Mouse (Mus musculus): ENCODE measurements around the gene Nt5dc2. TPM values are rescaled to one million over a fixed set of nuclear protein-coding genes. Genes with fewer than 3 reads are reported as not detected.
A peak's percentile ranks its signal among the peaks of the same experiment; 100 is the strongest.

Nt5dc2 gene
- polyA plus RNA-seq, 1 experiment from 2014 or later: 162 TPM

- H3K4me2 ChIP-seq (replicated peaks; ENCODE audit: low read depth, low read length): no peak overlapping the region
Measured at GRCm38 (mm10) chr14:31177287-31177686, 46.4 kb downstream of the Nt5dc2 start.

GRCm38 (mm10) chr14:31177715-31178114 lies 46.9 kb downstream of the Nt5dc2 start:
- Histone ChIP-seq H3K9ac (replicated peaks; ENCODE audit: low read depth) (no peak overlapping the region), H3K27me3 (replicated peaks; ENCODE audit: insufficient read depth, low read length) (no peaks in the 10 kb centered on the region), H3K4me1 (ENCODE audit: insufficient read depth, low read depth, low read length) (peaks cover under 1% of the 10 kb centered on the region; the same call in 1 of the 2 replicates), H3K4me2 (replicated peaks; ENCODE audit: low read depth, low read length) (no peak overlapping the region), H3K27ac (ENCODE audit: low read length) (no peak overlapping the region), H3K36me3 (ENCODE audit: insufficient read depth, low read length) (peaks cover 71% of the 10 kb centered on the region), H3K4me3 (ENCODE audit: low read depth, low read length) (no peak overlapping the region), H3K9me3 (ENCODE audit: low read length) (no peaks in the 10 kb centered on the region)
- DNase-seq (ENCODE audit: low spot score) (no peak), ATAC-seq (no peak)
- 88% methylated on average over 5 of the region's 5 CpGs for whole genome bisulfite sequencing
- TF ChIP-seq CTCF (IDR thresholded peaks at IDR 0.05): no peak
- TF ChIP-seq EP300 (IDR thresholded peaks at IDR 0.05): no peak

More at GRCm38 (mm10) chr14:31177287-31177686, 46.4 kb downstream of the Nt5dc2 start:
- no peak overlapping the region for H3K27ac ChIP-seq (ENCODE audit: low read length)
- H3K36me3 ChIP-seq (ENCODE audit: insufficient read depth, low read length): peaks cover 75% of the 10 kb centered on the region
- no peaks in the 10 kb centered on the region for H3K9me3 ChIP-seq (ENCODE audit: low read length)
- 73% methylated on average over 16 of the region's 16 CpGs for WGBS
- no peak overlapping the region for H3K9ac ChIP-seq (replicated peaks; ENCODE audit: low read depth)
- ATAC-seq (no peak), DNase-seq (ENCODE audit: low spot score) (no peak)
- H3K4me3 ChIP-seq (ENCODE audit: low read depth, low read length): no peak overlapping the region
- H3K4me1 ChIP-seq (ENCODE audit: insufficient read depth, low read depth, low read length): no peaks in the 10 kb centered on the region
- H3K27me3 ChIP-seq (replicated peaks; ENCODE audit: insufficient read depth, low read length): no peaks in the 10 kb centered on the region
- no peak for TF ChIP-seq EP300 (IDR thresholded peaks at IDR 0.05)
- no peak for TF ChIP-seq CTCF (IDR thresholded peaks at IDR 0.05)

- no peak for ATAC-seq
- Histone ChIP-seq H3K27me3 (replicated peaks; ENCODE audit: insufficient read depth, low read length) (no peaks in the 10 kb centered on the region), H3K9ac (replicated peaks; ENCODE audit: low read depth) (no peak overlapping the region), H3K27ac (ENCODE audit: low read length) (no peak overlapping the region), H3K36me3 (ENCODE audit: insufficient read depth, low read length) (peaks cover 73% of the 10 kb centered on the region), H3K4me3 (ENCODE audit: low read depth, low read length) (no peak overlapping the region), H3K4me2 (replicated peaks; ENCODE audit: low read depth, low read length) (no peak overlapping the region), H3K4me1 (ENCODE audit: insufficient read depth, low read depth, low read length) (peaks cover 5% of the 10 kb centered on the region; the same call in 1 of the 2 replicates), H3K9me3 (ENCODE audit: low read length) (no peaks in the 10 kb centered on the region)
- TF ChIP-seq EP300 (IDR thresholded peaks at IDR 0.05) (no peak), CTCF (IDR thresholded peaks at IDR 0.05) (no peak)
- WGBS: 80% methylated on average over 12 of the region's 12 CpGs
- no peak for DNase-seq (ENCODE audit: low spot score)
Measured at GRCm38 (mm10) chr14:31179677-31180365, 49.0 kb downstream of the Nt5dc2 start.

GRCm38 (mm10) chr14:31181512-31181911 lies 50.7 kb downstream of the Nt5dc2 start:
- H3K27ac ChIP-seq (ENCODE audit: low read length): no peak overlapping the region
- no peak overlapping the region for H3K4me2 ChIP-seq (replicated peaks; ENCODE audit: low read depth, low read length)
- no peak overlapping the region for H3K9ac ChIP-seq (replicated peaks; ENCODE audit: low read depth)
- H3K27me3 ChIP-seq (replicated peaks; ENCODE audit: insufficient read depth, low read length): no peaks in the 10 kb centered on the region
- H3K4me1 ChIP-seq (ENCODE audit: insufficient read depth, low read depth, low read length): peaks cover 5% of the 10 kb centered on the region; the same call in 1 of the 2 replicates
- DNase-seq (ENCODE audit: low spot score): no peak
- WGBS: 67% methylated on average over 4 of the region's 4 CpGs
- H3K4me3 ChIP-seq (ENCODE audit: low read depth, low read length): no peak overlapping the region
- H3K36me3 ChIP-seq (ENCODE audit: insufficient read depth, low read length): peaks cover 70% of the 10 kb centered on the region
- H3K9me3 ChIP-seq (ENCODE audit: low read length): no peaks in the 10 kb centered on the region
- ATAC-seq: no peak
- TF ChIP-seq CTCF (IDR thresholded peaks at IDR 0.05) (no peak), EP300 (IDR thresholded peaks at IDR 0.05) (no peak)

GRCm38 (mm10) chr14:31182786-31183290 lies 52.0 kb downstream of the Nt5dc2 start:
- H3K4me1 ChIP-seq (ENCODE audit: insufficient read depth, low read depth, low read length): peaks cover 5% of the 10 kb centered on the region; the same call in 1 of the 2 replicates
- H3K4me3 ChIP-seq (ENCODE audit: low read depth, low read length): no peak overlapping the region
- ATAC-seq (peak; percentile 65), DNase-seq (ENCODE audit: low spot score) (peak; percentile 36)
- no peak overlapping the region for H3K9ac ChIP-seq (replicated peaks; ENCODE audit: low read depth)
- H3K27ac ChIP-seq (ENCODE audit: low read length): peak overlapping the region; percentile 35; the same call in 1 of the 2 replicates
- H3K36me3 ChIP-seq (ENCODE audit: insufficient read depth, low read length): peaks cover 67% of the 10 kb centered on the region
- TF ChIP-seq EP300 (IDR thresholded peaks at IDR 0.05) (no peak), CTCF (IDR thresholded peaks at IDR 0.05) (no peak)
- H3K4me2 ChIP-seq (replicated peaks; ENCODE audit: low read depth, low read length): no peak overlapping the region
- no peaks in the 10 kb centered on the region for H3K9me3 ChIP-seq (ENCODE audit: low read length)
- H3K27me3 ChIP-seq (replicated peaks; ENCODE audit: insufficient read depth, low read length): no peaks in the 10 kb centered on the region
- WGBS: 41% methylated on average over 2 of the region's 2 CpGs

- no peak for TF ChIP-seq CTCF (IDR thresholded peaks at IDR 0.05)
- no peak for TF ChIP-seq EP300 (IDR thresholded peaks at IDR 0.05)
- Histone ChIP-seq H3K4me1 (ENCODE audit: insufficient read depth, low read depth, low read length) (peaks cover 5% of the 10 kb centered on the region; the same call in 1 of the 2 replicates), H3K9ac (replicated peaks; ENCODE audit: low read depth) (no peak overlapping the region), H3K4me2 (replicated peaks; ENCODE audit: low read depth, low read length) (no peak overlapping the region), H3K27ac (ENCODE audit: low read length) (no peak overlapping the region), H3K36me3 (ENCODE audit: insufficient read depth, low read length) (peaks cover 64% of the 10 kb centered on the region), H3K27me3 (replicated peaks; ENCODE audit: insufficient read depth, low read length) (no peaks in the 10 kb centered on the region), H3K4me3 (ENCODE audit: low read depth, low read length) (no peak overlapping the region), H3K9me3 (ENCODE audit: low read length) (no peaks in the 10 kb centered on the region)
- WGBS: 72% methylated on average over 5 of the region's 5 CpGs
- ATAC-seq (no peak), DNase-seq (ENCODE audit: low spot score) (no peak)
Measured at GRCm38 (mm10) chr14:31183541-31183940, 52.7 kb downstream of the Nt5dc2 start.

Measured in lung, postnatal 0 days (tissue).